Mouse (Mus musculus) R1 (cell line): ENCODE measurements around the gene Gm5795.
A peak's percentile ranks its signal among the peaks of the same experiment; 100 is the strongest.
"Not testable (repeated sequence)": the region's sequence is repeated elsewhere in the genome, so short reads cannot be mapped to it uniquely, and the experiment has no call there.

Experiments
- DNase-seq: peaks from one replicate; pipeline ENCODE4 v3.0.0-alpha.2; 2018; ENCODE audit warnings: low read depth, low spot score

Gene Gm5795

DNA sequence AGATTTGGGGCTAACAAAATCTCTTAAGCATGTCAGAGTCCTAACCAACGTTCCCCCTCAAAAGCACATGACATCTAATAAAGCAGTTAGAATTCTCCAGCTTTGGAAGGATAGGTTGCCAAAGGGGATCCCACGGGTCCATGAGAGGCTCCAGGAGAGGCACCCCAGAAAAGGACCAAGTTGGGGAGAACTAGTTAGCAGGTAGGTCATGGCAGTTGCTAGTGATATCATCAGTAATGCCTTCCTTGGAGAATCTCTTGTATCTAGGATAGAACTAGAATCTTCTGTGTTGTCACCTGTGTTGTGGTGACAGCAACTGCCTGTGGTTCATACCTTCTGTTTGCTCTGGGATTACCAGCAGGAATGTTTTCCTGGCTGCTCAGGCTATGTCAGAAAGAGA is at the start of gene Gm5795:
Gene Gm5795, plus strand, starts transcription at position 301 of the 400 bp plus-strand sequence.
- DNase-seq: not testable (repeated sequence)

DNA sequence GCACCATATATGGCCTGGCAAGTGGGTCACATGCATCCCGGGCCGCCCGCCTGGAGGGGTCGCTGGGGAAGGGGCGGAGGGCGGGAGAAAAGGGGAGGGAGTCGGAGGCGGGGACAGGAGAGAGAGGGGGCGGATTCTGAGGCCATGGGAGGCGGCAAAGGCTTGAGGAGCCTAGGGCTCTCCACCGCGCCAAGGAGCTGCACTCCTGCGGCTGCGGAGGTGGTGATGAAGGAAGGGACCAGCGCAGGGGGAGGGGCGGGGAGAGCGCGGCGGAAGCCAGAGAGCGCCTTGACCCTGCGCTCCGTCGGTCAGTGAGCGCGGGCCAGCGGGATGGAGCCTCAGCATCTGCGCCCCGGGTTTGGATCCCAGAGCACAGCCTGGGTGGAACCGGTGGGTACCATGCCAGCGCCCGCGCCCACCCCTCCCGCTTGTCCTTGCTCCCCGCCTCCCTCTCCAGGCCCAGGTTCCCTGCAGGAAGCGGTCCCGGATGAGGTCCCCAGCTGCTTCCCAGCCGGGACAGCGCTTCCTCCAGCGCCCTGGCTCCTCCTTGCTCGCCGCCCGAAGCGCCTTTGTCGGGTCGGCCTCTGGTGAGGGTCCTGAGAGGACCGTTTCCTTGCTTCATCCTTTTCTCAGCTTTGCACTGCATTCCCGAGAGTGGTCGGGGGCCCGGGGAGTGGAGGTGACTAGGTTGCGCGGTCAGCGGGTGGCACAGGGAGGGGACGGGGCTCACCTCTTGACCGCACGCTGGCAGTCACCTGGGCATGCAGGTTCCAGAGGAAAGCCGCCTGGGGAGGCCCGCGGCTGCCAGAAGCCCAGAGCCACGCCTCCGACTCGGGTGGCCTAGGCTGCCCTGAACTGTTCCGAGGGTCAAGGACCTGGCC is 20.5 kb downstream of the Gm5795 start, which contains the start of gene D830030K20Rik:
Gene D830030K20Rik, plus strand, starts transcription at position 217 of the 881 bp plus-strand sequence.
- DNase-seq: peak; percentile 0

DNA sequence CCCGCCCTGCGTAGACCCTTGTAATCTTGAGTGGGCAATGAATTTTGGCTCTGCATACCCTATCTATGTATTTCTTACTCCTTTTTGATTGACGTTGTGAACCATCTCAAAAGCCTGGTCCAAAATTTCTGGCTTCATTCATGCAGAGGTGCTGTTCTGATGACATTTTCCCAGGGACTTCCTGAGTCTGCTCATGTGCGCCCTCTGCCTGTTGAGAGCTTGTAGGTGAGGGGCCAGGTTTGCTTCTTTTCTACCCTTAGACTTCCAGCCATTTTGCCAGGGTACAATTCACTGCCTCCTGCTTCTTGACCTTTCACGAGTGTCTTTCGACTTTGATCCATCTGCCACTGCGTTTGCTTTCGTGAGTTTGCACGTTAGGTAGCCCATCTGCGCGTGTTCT is 21.3 kb downstream of the Gm5795 start:
- peak; percentile 37 for DNase-seq
